Mouse (Mus musculus) erythroblast, embryonic 14.5 days (primary cell): Measurements from ENCODE around the gene B3gnt3.

Experiments
- GATA1 ChIP-seq: IDR thresholded peaks from 2 replicates; pipeline ENCODE4 v1.6.1; 2012; ENCODE audit warnings: low read length, inconsistent platforms, mixed read lengths
- TAL1 ChIP-seq: IDR thresholded peaks from 3 replicates; pipeline ENCODE4 v1.6.1; 2012; ENCODE audit warnings: low read length, inconsistent platforms, mixed read lengths

DNA sequence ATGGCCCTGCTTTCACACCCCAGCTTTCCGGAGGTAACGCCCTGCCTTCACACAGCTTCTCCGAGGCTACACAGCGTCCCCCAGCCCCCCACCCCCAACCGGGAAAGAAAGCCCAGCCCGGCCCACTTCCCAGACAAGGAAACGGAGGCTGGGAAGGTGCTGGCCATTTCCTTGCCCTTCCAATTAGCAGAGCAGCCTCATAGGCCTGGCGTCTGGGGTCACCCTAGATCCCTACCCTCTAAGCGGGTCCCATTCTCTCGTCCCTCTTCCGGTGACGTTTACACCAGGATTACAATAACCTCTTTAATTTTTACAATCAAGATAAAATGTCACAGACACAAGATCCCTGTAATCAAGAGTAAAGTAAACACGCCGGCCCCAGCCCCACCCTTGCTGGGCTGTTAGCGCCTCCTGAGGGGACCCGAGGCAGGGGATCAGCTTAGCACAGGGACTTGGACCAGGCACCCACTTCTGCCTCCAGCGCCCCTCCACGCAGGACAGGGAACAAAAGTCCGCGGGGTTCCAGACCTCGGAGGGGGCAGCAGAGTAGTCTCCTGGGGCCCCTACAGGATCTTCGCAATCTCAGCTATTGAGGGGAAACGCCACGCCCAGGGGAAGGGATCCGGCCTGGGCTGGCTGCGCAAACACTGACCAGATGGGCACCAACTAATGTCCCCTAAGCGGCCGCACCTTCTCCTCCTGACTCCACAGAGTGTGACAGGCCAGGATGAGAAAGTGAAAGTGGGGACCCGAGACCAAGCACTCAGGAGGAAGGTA lies 908 bp downstream of the B3gnt3 start:
- no peak for TF ChIP-seq TAL1
- TF ChIP-seq GATA1: no peak
